In genomic region chr5:9557706-9558105, GRCm38 (mm10) we compare ENCODE assay signal across 17 mouse cellular contexts.
DNase-seq lines count a peak whose midpoint lies in the region; ATAC-seq and TF ChIP-seq lines count a peak whose summit lies in the region.
"Had no signal": no experiment of that assay in that cellular context is flagged by ENCODE, and none has a peak within 500 bp of the region (broad histone marks: within the 10 kb centered on the region; RNA-seq: fewer than 3 reads in every experiment).

No protein-coding gene starts in this region.

- no peak overlapping the region for H3K27ac ChIP-seq in hindbrain, postnatal 0 days
- H3K27ac ChIP-seq in hindbrain, embryonic 13.5 days = no peak overlapping the region
- no peak overlapping the region for H3K27ac ChIP-seq in neural tube, embryonic 14.5 days (ENCODE audit: low read depth, low read length)
- H3K27ac ChIP-seq: embryonic facial prominence, embryonic 13.5 days; heart, embryonic 15.5 days; kidney, embryonic 15.5 days had no signal

- H3K36me3 ChIP-seq in hindbrain, postnatal 0 days (ENCODE audit: insufficient read depth, low read length) = no peaks in the 10 kb centered on the region
- no peaks in the 10 kb centered on the region for H3K36me3 ChIP-seq in hindbrain, embryonic 13.5 days
- no peaks in the 10 kb centered on the region for H3K36me3 ChIP-seq in neural tube, embryonic 14.5 days (ENCODE audit: control insufficient read depth, insufficient read depth, low read length)
- H3K36me3 ChIP-seq: embryonic facial prominence, embryonic 13.5 days; heart, embryonic 15.5 days; kidney, embryonic 15.5 days had no signal

- peak; percentile 78 for ATAC-seq in hindbrain, postnatal 0 days
- no peak for ATAC-seq in hindbrain, embryonic 13.5 days (ENCODE audit: low FRiP score)
- ATAC-seq in neural tube, embryonic 14.5 days (ENCODE audit: low read depth) = peak; percentile 34; the same call in 1 of the 2 replicates
- ATAC-seq: Patski had no signal

- no peak for TF ChIP-seq CTCF in hindbrain, postnatal 0 days (IDR thresholded peaks at IDR 0.05; ENCODE audit: low read depth)

- H3K27me3 ChIP-seq in hindbrain, postnatal 0 days (ENCODE audit: insufficient read depth, low read length) = no peaks in the 10 kb centered on the region
- H3K27me3 ChIP-seq in hindbrain, embryonic 13.5 days = no peaks in the 10 kb centered on the region
- no peaks in the 10 kb centered on the region for H3K27me3 ChIP-seq in neural tube, embryonic 14.5 days (ENCODE audit: control insufficient read depth, insufficient read depth, low read length)
- H3K27me3 ChIP-seq: CH12.LX; embryonic facial prominence, embryonic 13.5 days; heart, embryonic 15.5 days; kidney, embryonic 15.5 days; Patski had no signal

- no peak overlapping the region for H3K9ac ChIP-seq in hindbrain, postnatal 0 days (replicated peaks; ENCODE audit: low read length)
- H3K9ac ChIP-seq in hindbrain, embryonic 13.5 days = no peak overlapping the region
- H3K9ac ChIP-seq in neural tube, embryonic 14.5 days (replicated peaks; ENCODE audit: low read depth, low read length) = no peak overlapping the region
- H3K9ac ChIP-seq: embryonic facial prominence, embryonic 13.5 days; heart, embryonic 15.5 days; kidney, embryonic 15.5 days; lung, embryonic 14.5 days had no signal

- no peak overlapping the region for H3K4me2 ChIP-seq in hindbrain, postnatal 0 days (ENCODE audit: low read depth, low read length)
- H3K4me2 ChIP-seq in hindbrain, embryonic 13.5 days = no peak overlapping the region
- H3K4me2 ChIP-seq in neural tube, embryonic 14.5 days (ENCODE audit: low read depth, low read length) = no peak overlapping the region
- H3K4me2 ChIP-seq: embryonic facial prominence, embryonic 13.5 days; heart, embryonic 15.5 days; kidney, embryonic 15.5 days; lung, embryonic 14.5 days had no signal

- H3K4me3 ChIP-seq in hindbrain, postnatal 0 days (ENCODE audit: low read length) = no peak overlapping the region
- H3K4me3 ChIP-seq in hindbrain, embryonic 13.5 days = no peak overlapping the region
- H3K4me3 ChIP-seq in neural tube, embryonic 14.5 days (ENCODE audit: low read depth, low read length) = no peak overlapping the region
- H3K4me3 ChIP-seq: embryonic facial prominence, embryonic 13.5 days; heart, embryonic 15.5 days; kidney, embryonic 15.5 days; myocyte had no signal

- 31% methylated on average over 3 of the region's 3 CpGs for WGBS in hindbrain, postnatal 0 days
- 49% methylated on average over 3 of the region's 3 CpGs for WGBS in hindbrain, embryonic 13.5 days
- WGBS in neural tube, embryonic 14.5 days = 23% methylated on average over 3 of the region's 3 CpGs

- H3K4me1 ChIP-seq in hindbrain, postnatal 0 days (ENCODE audit: insufficient read depth, low read length) = no peaks in the 10 kb centered on the region
- no peaks in the 10 kb centered on the region for H3K4me1 ChIP-seq in hindbrain, embryonic 13.5 days (replicated peaks)
- H3K4me1 ChIP-seq in neural tube, embryonic 14.5 days (ENCODE audit: control insufficient read depth, insufficient read depth, low read length) = no peaks in the 10 kb centered on the region
- H3K4me1 ChIP-seq: embryonic facial prominence, embryonic 13.5 days; heart, embryonic 15.5 days; kidney, embryonic 15.5 days had no signal

- no peaks in the 10 kb centered on the region for H3K9me3 ChIP-seq in hindbrain, postnatal 0 days (ENCODE audit: low read length)
- H3K9me3 ChIP-seq in hindbrain, embryonic 13.5 days = no peaks in the 10 kb centered on the region
- no peaks in the 10 kb centered on the region for H3K9me3 ChIP-seq in neural tube, embryonic 14.5 days (ENCODE audit: control insufficient read depth, low read length)
- H3K9me3 ChIP-seq: embryonic facial prominence, embryonic 13.5 days; heart, embryonic 15.5 days; kidney, embryonic 15.5 days had no signal

- DNase-seq in cerebellum, postnatal 10 days = peak; percentile 11 to 46
- DNase-seq in cerebellum, postnatal 4 days (ENCODE audit: low spot score in 2 of 2) = no peak
- DNase-seq in hindbrain, postnatal 0 days (ENCODE audit: low spot score) = peak; percentile 74
- DNase-seq in neural tube, embryonic 10.5 days (ENCODE audit: extremely low spot score, low spot score) = no peak
- peak; percentile 74 to 82 for DNase-seq in right cerebral cortex, postnatal 10 days (ENCODE audit: low spot score in 2 of 2)
- no peak for DNase-seq in T-cell, adult 2 months (ENCODE audit: low spot score)
- DNase-seq: adrenal gland, postnatal 14 days; liver; lung, embryonic 14.5 days had no signal

Comparison
In these comparisons a context has a peak if more than half of its experiments do, and no peak if none do; other contexts are left out.
1. DNase-seq: peak in cerebellum, postnatal 10 days (2 of 2), hindbrain, postnatal 0 days (single experiment) and right cerebral cortex, postnatal 10 days (2 of 2); none in cerebellum, postnatal 4 days (0 of 2), neural tube, embryonic 10.5 days (single experiment) and T-cell, adult 2 months (single experiment).